Mouse (Mus musculus): ENCODE results near the gene Celf5.

- TF ChIP-seq GATA1 (IDR thresholded peaks at IDR 0.05; ENCODE audit: low read length) (no peak), TAL1 (IDR thresholded peaks at IDR 0.05; ENCODE audit: low read length) (no peak)
Observed at GRCm38 (mm10) chr10:81507691-81508489, 25.4 kb upstream of the Celf5 start.

Data from erythroblast, embryonic 14.5 days (primary cell).